Mouse (Mus musculus) mouse trophoblast stem cell (cell line): Measurements from ENCODE around the gene Man1a2.

Experiments used
- in situ Hi-C, 2 experiments: fragments of 300-500 bp; cut with MseI, MboI; formaldehyde crosslinking; loops; 2 replicates in 1 of 2; 3 replicates in 1 of 2; pipeline ENCODE4 v1.15.1; 2025

The Man1a2 gene

GRCm38 (mm10) chr3:100685763-100686370 lies 564 bp upstream of the Man1a2 start:
- in situ Hi-C loops, result no loop called here

GRCm38 (mm10) chr3:100684234-100684975 lies 898 bp downstream of the Man1a2 start:
- in situ Hi-C loops, result no loop called here

DNA sequence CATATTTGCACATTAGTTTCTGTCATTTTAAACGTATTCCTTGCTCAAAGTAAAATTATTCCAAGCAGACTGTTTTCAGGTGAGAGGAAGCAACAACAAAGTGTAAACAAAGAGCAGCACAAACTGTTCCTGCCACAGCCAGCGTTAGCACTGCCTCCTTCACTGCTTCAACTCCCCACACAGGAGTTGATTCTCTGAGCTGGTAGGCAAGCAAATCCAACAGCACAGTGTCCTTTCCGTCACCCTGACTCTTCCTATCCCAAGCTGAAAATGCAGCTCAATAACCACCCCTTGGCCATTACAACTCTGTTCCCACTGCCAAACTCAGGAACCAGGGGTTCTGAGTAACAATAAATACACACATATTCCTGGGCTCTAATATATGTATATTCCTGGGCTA lies 2.5 kb downstream of the Man1a2 start:
- in situ Hi-C loops, result no loop called here

GRCm38 (mm10) chr3:100682281-100682680 lies 3.0 kb downstream of the Man1a2 start:
- in situ Hi-C loops, result no loop called here

DNA sequence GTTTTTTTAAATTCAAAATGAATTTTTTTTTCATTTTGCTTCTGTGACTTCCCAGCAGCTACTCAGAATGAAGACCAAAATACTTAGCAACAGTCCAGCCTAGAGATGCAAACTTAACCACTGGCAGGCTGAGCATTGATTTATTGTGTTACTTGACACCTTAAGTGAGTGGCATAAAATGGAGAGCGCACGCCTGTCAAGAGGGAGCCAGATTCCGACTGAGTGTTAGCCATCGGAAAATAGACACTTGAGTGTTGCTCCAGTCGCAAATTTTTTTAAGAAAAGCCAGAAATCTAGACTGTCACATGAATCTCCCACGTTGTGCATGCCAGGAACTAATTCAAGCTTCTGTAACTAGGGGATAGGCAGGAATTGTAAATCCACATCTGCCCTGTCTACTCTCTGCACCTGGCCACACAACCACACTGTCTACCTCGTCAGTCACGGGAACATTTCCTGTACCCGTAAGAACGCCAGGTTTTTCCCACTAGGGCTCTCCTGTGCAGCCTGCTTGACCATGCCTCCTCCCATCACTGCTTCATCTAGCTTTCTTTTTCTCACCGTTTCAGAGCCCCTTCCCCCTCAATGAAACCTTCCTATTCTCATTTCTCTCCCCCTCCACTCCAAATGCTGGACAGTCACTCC lies 3.7 kb downstream of the Man1a2 start:
- in situ Hi-C loops, result no loop called here

GRCm38 (mm10) chr3:100680226-100680625 lies 5.1 kb downstream of the Man1a2 start:
- in situ Hi-C loops, result no loop called here

DNA sequence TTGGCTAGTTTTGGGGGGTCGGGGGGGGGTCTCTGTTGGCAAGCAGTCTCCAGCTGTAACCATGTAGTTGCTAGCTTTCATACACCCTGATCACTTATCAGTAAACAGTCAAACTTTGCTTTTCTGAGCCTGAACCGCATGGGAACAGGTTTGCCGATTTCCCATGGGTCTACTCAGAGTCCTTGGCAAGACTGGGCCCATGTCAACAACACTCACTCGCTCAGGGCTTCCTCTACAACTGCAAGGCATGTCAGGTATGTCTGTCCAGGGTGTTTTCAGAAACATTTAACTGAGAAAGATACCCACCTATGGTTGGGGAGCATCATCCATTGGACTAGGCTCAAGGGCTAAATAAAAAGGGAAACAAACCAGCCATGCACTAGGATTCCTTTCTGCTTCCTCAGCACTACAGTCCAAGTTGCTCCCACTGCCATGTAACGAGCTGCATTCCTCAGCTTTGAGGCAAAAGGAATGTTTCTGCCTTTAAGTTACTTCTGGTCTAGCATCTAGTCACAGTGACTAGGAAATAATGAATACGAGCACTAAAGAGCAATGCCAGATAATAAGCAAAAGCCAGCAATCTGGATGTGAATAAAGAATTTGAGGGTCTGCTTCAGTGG lies 6.2 kb downstream of the Man1a2 start:
- in situ Hi-C loops, result no loop called here

- in situ Hi-C loops, result no loop called here
Observed at GRCm38 (mm10) chr3:100675146-100675545, 10.2 kb downstream of the Man1a2 start.

DNA sequence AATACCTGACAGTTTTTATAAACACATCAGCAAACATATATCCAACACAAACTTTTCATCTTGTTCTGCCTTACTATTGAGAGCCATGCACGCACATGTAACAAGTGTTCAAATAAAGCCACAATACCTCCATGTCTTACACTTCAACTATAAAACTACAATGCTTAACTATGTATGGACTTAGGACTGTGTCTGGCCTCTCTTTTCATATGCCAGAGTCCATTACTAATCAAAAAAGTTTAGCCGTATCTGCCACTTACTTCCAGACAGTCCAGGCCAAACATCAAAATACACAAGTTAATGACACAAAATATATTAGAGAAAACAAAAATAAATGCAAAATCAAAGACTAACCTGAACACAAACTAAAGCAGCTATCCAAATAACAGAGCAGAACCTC lies 14.9 kb downstream of the Man1a2 start:
- in situ Hi-C loops, result no loop called here

GRCm38 (mm10) chr3:100653291-100653690 lies 32.0 kb downstream of the Man1a2 start:
- in situ Hi-C loops, result no loop called here

- in situ Hi-C loops, result no loop called here
Observed at GRCm38 (mm10) chr3:100641581-100641980, 43.7 kb downstream of the Man1a2 start.

- in situ Hi-C loops, result no loop called here
Observed at GRCm38 (mm10) chr3:100636255-100636654, 49.0 kb downstream of the Man1a2 start.

GRCm38 (mm10) chr3:100634821-100635220 lies 50.5 kb downstream of the Man1a2 start:
- in situ Hi-C loops, result no loop called here

DNA sequence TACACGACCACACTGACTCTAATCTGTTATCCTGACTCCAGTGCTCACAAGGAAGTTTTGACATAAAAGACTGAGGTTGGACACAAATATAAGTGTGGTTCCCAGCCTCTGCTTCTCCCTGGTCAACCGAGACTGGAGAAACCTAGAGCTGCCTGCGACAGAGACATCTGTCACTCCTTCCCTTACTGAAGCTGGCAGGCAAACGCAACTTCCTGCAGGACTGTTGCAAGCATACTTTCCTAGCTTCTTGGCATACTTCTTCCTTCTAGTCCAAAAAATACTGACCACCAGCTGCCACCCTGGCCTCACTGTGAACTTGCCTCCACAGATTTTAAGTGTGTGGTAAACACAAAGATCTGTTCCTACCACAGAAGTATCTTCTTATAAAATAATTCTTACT lies 66.8 kb downstream of the Man1a2 start:
- in situ Hi-C loops, result no loop called here

- in situ Hi-C loops, result no loop called here
Observed at GRCm38 (mm10) chr3:100610916-100611315, 74.4 kb downstream of the Man1a2 start.

DNA sequence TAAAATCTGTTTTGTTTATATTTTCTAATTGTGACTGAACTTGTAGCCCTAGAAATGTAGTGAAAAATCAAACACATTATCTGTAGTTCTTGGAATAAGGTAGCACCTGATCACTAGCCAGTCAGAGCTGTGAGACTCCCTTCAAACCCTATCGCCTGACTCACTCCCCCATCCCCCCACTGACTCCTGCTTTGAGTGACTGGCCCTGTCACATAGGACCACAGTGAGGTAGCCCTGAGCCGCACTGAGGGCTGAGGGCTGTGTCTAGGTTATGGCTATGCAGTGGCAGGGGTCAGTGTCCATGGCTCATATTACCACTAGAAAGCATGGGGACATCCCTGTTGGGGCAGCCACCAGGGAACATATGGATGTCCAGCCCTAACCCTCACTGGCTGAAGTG lies 80.8 kb downstream of the Man1a2 start:
- in situ Hi-C loops, result no loop called here

DNA sequence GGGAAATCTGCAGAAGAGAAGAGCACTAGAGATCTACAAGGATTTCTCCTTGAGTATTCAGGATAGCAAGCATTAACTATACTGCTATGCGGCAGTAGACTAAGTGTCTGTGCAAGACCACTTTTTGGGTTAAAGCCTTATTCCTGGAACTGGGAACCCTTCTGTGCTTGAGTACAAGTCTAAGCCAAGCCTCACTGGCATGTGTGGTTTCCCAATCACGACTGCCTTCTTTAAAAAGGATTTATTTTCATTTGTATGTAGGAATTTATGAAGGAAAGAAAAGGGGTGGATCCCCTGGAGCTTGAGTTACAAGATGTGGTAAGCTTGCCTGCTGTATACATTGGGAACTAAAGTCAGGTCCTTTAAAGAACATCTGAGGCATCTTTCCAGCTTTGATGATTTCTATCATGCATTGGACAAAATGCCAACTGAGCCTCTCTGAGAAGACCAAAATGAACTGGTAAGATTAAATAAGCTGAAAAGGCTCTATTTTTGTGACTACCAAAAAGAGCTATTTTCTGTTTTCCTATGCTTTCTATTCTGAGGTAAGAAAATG lies 86.0 kb downstream of the Man1a2 start:
- in situ Hi-C loops, result no loop called here

- in situ Hi-C loops, result no loop called here
Observed at GRCm38 (mm10) chr3:100591053-100591452, 94.2 kb downstream of the Man1a2 start.

DNA sequence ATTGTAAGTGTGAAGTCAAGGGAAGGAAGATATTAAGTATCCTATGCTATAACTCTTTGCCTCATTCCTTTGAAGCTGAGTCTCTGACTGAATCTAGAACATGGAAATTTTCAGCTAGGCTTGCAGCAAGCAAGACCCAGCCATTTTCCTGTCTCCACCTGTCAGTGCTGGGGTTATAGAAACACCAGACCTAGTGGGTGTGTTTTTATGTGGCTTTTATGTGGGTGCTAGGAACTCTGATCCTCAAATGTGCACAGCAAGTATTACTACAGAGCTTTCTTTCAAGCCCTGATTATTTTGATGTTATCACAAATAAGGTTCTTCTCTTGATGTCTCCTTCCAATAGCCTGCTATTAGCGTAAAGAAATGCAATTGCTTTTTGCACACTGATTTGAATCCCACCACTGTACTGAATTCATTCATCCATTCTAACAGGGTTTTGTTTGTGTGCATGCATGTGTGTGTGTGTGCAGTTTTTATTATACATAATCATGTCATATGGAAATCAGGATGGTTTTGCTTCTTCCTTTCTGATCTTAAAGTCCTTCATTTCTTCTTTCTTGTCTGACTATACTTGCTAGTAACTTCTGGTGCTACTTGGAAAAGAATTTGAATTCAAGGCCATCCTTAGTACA lies 102.5 kb downstream of the Man1a2 start:
- in situ Hi-C loops, result no loop called here

- in situ Hi-C loops, result loop anchor here in 1 of 2 experiments (25.0 kb wide), 1 partner anchor 385 kb away; no protein-coding TSS in a partner anchor
Observed at GRCm38 (mm10) chr3:100572571-100573183, 112.6 kb downstream of the Man1a2 start.
